Mouse (Mus musculus): ENCODE results near the gene Tnfaip6. TPM values are rescaled to one million over a fixed set of nuclear protein-coding genes. Genes with fewer than 3 reads are reported as not detected.

Tnfaip6 gene
- polyA plus RNA-seq, 1 experiment from 2014 or later = 22.9 TPM

DNA sequence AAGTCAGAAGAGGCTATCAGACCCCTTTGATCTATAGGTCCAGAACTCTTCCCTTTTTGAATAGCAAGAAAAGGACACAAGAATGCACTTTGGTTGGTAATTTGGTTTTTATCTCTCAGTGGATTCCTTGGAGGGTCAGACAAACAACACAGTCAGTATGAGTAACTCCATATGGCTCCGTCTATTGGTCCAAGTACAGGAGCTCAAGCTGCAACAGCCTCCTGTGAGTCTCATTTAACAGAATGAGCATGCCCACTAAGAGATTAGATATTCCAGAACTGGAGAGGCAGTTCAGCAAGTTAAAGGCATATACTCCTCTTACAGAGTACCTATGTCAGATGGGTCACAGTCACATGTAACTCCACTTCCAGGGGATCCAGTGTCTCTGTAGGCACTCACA is 19.3 kb downstream of the Tnfaip6 start:
- H3K9me3 ChIP-seq = no peaks in the 10 kb centered on the region
- 77% methylated on average over 1 of the region's 1 CpGs for WGBS
- no peak overlapping the region for H3K4me2 ChIP-seq
- peaks cover 5% of the 10 kb centered on the region for H3K36me3 ChIP-seq (replicated peaks)
- H3K27ac ChIP-seq = no peak overlapping the region
- H3K27me3 ChIP-seq = no peaks in the 10 kb centered on the region
- no peak for ATAC-seq (ENCODE audit: low FRiP score)
- no peak overlapping the region for H3K9ac ChIP-seq
- H3K4me1 ChIP-seq = no peaks in the 10 kb centered on the region
- H3K4me3 ChIP-seq (replicated peaks) = no peak overlapping the region

DNA sequence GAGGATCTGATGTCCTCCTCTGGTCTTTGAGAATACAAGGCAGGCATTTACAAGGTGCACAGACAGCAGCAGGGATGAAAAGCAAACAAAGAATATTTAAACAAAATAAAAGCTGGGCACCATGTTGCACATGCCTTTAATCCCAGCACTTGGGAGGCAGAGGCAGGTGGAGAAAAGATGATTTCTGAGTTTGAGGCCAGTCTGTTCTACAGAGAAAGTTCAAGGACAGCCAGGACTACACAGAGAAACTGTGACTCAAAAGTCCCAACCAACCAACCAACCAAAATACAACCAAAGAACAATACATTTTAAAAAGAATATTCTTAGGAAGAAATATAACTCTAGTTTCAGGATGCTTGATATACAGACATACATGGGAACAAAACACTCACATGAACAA is 19.9 kb downstream of the Tnfaip6 start:
- Histone ChIP-seq H3K36me3 (replicated peaks) (peaks cover 5% of the 10 kb centered on the region; the same call in 1 of the 2 replicates), H3K4me1 (no peaks in the 10 kb centered on the region), H3K4me2 (no peak overlapping the region), H3K4me3 (replicated peaks) (no peak overlapping the region), H3K27me3 (no peaks in the 10 kb centered on the region), H3K9ac (no peak overlapping the region), H3K27ac (no peak overlapping the region), H3K9me3 (no peaks in the 10 kb centered on the region)
- ATAC-seq (ENCODE audit: low FRiP score) = no peak

DNA sequence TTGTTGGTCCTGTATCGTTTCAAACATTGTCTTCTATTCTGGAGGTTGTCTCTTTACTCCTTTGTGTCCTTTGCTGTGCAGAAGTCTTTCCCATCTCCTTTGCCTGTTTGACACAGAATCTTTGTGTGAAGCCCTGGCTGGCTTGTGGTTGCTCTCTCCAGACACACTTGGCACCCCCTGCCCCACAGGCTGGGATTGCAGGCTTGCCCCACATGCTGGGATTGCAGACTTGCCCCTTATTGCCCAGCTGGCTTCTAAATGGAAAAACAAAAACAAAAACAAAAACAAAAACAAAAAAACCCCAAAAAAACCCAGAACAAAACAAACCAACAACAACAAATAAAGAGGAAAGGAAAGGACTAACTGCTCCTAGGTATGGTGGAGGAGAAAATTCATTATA is 30.8 kb downstream of the Tnfaip6 start:
- WGBS = 83% methylated on average over 1 of the region's 1 CpGs
- Histone ChIP-seq H3K4me3 (replicated peaks) (no peak overlapping the region), H3K27me3 (no peaks in the 10 kb centered on the region), H3K9ac (no peak overlapping the region), H3K9me3 (no peaks in the 10 kb centered on the region), H3K4me1 (peaks cover 12% of the 10 kb centered on the region), H3K4me2 (no peak overlapping the region), H3K36me3 (replicated peaks) (no peaks in the 10 kb centered on the region), H3K27ac (no peak overlapping the region)
- ATAC-seq (ENCODE audit: low FRiP score) = no peak

DNA sequence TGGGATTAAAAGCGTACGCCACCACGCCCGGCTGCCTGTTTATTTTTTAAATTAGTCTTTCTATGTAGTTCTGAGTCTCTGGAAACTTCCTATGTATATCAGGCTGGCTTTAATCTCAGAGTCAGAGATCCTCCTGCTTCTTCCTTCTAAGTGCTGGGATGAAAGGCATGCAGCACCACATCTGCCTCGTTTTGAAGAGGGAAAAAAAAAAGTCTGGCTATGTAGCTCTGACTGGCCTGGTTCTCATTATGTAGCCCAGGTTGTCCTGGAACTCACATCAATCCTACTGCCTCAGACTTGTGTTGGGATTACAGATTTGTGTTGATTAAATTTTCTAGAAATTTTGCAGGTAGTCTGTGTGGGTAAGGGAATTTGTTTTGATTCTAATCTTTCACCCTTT is 33.0 kb downstream of the Tnfaip6 start:
- WGBS = 85% methylated on average over 5 of the region's 5 CpGs

GRCm38 (mm10) chr2:52071241-52071991 is 33.6 kb downstream of the Tnfaip6 start:
- no peak overlapping the region for H3K27ac ChIP-seq
- peaks cover 21% of the 10 kb centered on the region for H3K4me1 ChIP-seq
- H3K4me2 ChIP-seq = peak overlapping the region; percentile 64
- H3K9ac ChIP-seq = 0 out of 2 replicates have a peak overlapping the region, but pooled peaks have one; percentile 93
- peaks cover 14% of the 10 kb centered on the region for H3K36me3 ChIP-seq (replicated peaks)
- H3K4me3 ChIP-seq (replicated peaks) = peak overlapping the region; percentile 96; the same call in 1 of the 2 replicates
- ATAC-seq (ENCODE audit: low FRiP score) = no peak
- WGBS = 19% methylated on average over 13 of the region's 13 CpGs
- no peaks in the 10 kb centered on the region for H3K27me3 ChIP-seq
- no peaks in the 10 kb centered on the region for H3K9me3 ChIP-seq

More for the DNA sequence above, 33.0 kb downstream of the Tnfaip6 start:
- no peak for ATAC-seq (ENCODE audit: low FRiP score)
- H3K27ac ChIP-seq = no peak overlapping the region
- H3K27me3 ChIP-seq = no peaks in the 10 kb centered on the region
- no peak overlapping the region for H3K4me3 ChIP-seq (replicated peaks)
- peaks cover 9% of the 10 kb centered on the region for H3K36me3 ChIP-seq (replicated peaks)
- H3K9ac ChIP-seq = no peak overlapping the region
- no peak overlapping the region for H3K4me2 ChIP-seq
- H3K9me3 ChIP-seq = no peaks in the 10 kb centered on the region
- H3K4me1 ChIP-seq = peaks cover 21% of the 10 kb centered on the region

- peak; percentile 40; the same call in 1 of the 2 replicates for ATAC-seq (ENCODE audit: low FRiP score)
- no peaks in the 10 kb centered on the region for H3K27me3 ChIP-seq
- H3K9me3 ChIP-seq = no peaks in the 10 kb centered on the region
- H3K4me3 ChIP-seq (replicated peaks) = peak overlapping the region; percentile 96
- peak overlapping the region; percentile 64 for H3K4me2 ChIP-seq
- H3K27ac ChIP-seq = peak overlapping the region; percentile 89
- peak overlapping the region; percentile 93 for H3K9ac ChIP-seq
- peaks cover 19% of the 10 kb centered on the region for H3K36me3 ChIP-seq (replicated peaks)
- 0% methylated on average over 10 of the region's 10 CpGs for WGBS
- H3K4me1 ChIP-seq = peaks cover 21% of the 10 kb centered on the region
These were observed 34.3 kb downstream of the Tnfaip6 start for GRCm38 (mm10) chr2:52072065-52072490.

- Histone ChIP-seq H3K9ac (peak within 1 kb of the TSS; percentile 93), H3K4me1 (peaks cover 21% of the 10 kb centered on the region), H3K27me3 (no peaks in the 10 kb centered on the region), H3K4me2 (peak within 1 kb of the TSS; percentile 64), H3K9me3 (no peaks in the 10 kb centered on the region), H3K36me3 (replicated peaks) (peaks cover 24% of the 10 kb centered on the region), H3K4me3 (replicated peaks) (peak within 1 kb of the TSS; percentile 96), H3K27ac (peak within 1 kb of the TSS; percentile 89)
- under 1% methylated on average over 44 of the region's 72 CpGs for WGBS
- ATAC-seq (ENCODE audit: low FRiP score) = peak; percentile 98
These were observed 34.8 kb downstream of the Tnfaip6 start, which contains the start of gene Rif1 for GRCm38 (mm10) chr2:52072491-52073140. Gene Rif1 (plus strand): TSS chr2:52072832.

DNA sequence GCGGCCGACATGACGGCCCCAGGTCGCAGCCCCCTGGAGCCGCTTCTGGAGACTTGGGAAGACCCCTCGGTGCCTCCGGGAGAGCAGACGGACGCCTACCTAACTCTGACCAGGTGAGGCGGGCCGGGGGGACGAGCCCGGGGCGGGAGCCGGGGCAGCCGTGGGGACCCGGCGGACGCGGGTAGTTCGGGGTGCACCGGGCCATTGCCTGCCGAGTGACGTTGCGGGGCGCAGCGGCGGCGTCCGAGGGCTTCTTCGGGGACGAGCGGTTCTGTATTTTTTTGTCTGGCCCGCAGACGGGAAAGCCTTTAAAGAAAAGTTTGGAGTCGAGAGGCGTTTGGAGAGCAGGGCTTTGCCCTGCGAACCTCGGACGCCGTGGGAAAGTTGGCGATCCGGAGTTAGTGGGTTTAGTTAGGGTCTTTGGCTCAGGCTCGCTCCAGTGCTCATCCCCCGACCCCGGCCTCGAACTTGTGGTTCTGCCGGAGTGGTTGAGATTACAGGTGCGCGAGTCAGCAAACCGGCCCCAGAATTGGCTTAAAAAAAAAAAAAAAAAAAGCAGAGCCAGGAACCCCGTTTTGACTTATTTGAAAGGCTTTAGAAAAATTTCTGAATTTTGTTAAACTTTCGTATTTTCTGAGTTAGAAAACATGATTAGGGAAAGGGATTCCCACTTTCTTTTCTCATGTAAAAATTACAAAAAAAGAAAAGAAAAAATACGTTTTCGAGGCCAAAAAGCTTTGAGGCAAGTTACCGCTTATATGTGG is 35.5 kb downstream of the Tnfaip6 start:
- 2% methylated on average over 51 of the region's 56 CpGs for WGBS

GRCm38 (mm10) chr2:52078666-52079065 is 40.9 kb downstream of the Tnfaip6 start:
- WGBS = 82% methylated on average over 2 of the region's 2 CpGs
- Histone ChIP-seq H3K9me3 (no peaks in the 10 kb centered on the region), H3K27me3 (no peaks in the 10 kb centered on the region), H3K4me3 (replicated peaks) (no peak overlapping the region), H3K36me3 (replicated peaks) (peaks cover 58% of the 10 kb centered on the region), H3K27ac (no peak overlapping the region), H3K9ac (no peak overlapping the region), H3K4me2 (no peak overlapping the region), H3K4me1 (peaks cover 9% of the 10 kb centered on the region)
- ATAC-seq (ENCODE audit: low FRiP score) = no peak

More for the DNA sequence above, 35.5 kb downstream of the Tnfaip6 start:
- Histone ChIP-seq H3K36me3 (replicated peaks) (peaks cover 29% of the 10 kb centered on the region), H3K4me1 (peaks cover 21% of the 10 kb centered on the region), H3K9ac (peak overlapping the region; percentile 93), H3K27ac (peak overlapping the region; percentile 89), H3K4me2 (peak overlapping the region; percentile 64), H3K9me3 (no peaks in the 10 kb centered on the region), H3K27me3 (no peaks in the 10 kb centered on the region), H3K4me3 (replicated peaks) (peak overlapping the region; percentile 96)
- peak; percentile 54 for ATAC-seq (ENCODE audit: low FRiP score)

DNA sequence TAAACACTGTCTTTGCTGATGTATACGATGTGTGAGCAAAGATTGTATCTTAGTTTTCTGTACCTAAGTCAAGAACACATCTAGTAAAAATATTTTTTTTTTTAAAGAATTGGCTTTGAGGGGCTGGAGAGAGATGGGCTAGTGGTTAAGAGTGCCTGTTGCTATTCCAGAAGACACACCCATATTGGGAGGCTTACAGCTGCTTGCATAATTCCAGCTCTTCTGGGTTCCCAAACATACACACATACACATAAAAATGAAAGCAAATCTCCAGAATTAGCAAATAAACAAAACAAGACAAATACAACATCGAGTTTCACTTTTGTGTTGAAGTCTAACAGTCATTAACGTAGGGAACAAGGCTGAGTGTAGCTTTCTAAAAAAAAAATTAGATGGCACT is 46.2 kb downstream of the Tnfaip6 start:
- Histone ChIP-seq H3K27me3 (no peaks in the 10 kb centered on the region), H3K36me3 (replicated peaks) (peaks cover 63% of the 10 kb centered on the region), H3K27ac (no peak overlapping the region), H3K9me3 (no peaks in the 10 kb centered on the region), H3K9ac (no peak overlapping the region), H3K4me3 (replicated peaks) (no peak overlapping the region), H3K4me1 (no peaks in the 10 kb centered on the region), H3K4me2 (no peak overlapping the region)
- WGBS = 94% methylated on average over 3 of the region's 3 CpGs
- ATAC-seq (ENCODE audit: low FRiP score) = no peak

DNA sequence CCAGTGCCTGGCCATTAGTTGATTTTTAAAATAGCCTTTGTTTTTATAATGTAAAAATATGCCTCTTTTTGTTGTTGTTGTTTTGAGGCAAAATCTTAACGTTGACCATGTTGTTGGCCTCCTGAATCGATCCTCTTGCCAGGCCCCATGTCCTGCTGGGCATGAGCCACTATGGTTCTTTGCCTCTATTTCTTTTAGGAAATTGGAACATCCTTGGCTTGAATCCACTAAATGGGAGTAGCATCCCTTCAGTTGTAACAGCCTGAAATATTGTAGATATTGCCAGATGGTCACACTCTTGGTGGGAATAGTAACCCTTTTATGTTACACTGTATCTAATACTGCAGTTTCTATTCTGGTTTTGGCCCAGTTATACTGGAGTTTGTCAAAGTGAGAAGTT is 46.8 kb downstream of the Tnfaip6 start:
- Histone ChIP-seq H3K27ac (no peak overlapping the region), H3K4me3 (replicated peaks) (no peak overlapping the region), H3K9ac (no peak overlapping the region), H3K4me1 (no peaks in the 10 kb centered on the region), H3K9me3 (no peaks in the 10 kb centered on the region), H3K36me3 (replicated peaks) (peaks cover 67% of the 10 kb centered on the region), H3K27me3 (no peaks in the 10 kb centered on the region), H3K4me2 (no peak overlapping the region)
- no peak for ATAC-seq (ENCODE audit: low FRiP score)
- WGBS = 90% methylated on average over 2 of the region's 2 CpGs
